Mouse (Mus musculus): Measurements from ENCODE around the gene Hnf1a.

- TF ChIP-seq CTCF (IDR thresholded peaks at IDR 0.05): peak; percentile 24; the same call in 1 of the 2 replicates
- peak; percentile 92 for TF ChIP-seq POLR2A (IDR thresholded peaks at IDR 0.05; ENCODE audit: insufficient read depth, low read depth, low read length)
- no peak for TF ChIP-seq EP300 (IDR thresholded peaks at IDR 0.05; ENCODE audit: insufficient read depth, low read depth, low read length)
Observed at GRCm38 (mm10) chr5:115010577-115011216, 39.8 kb upstream of the Hnf1a start, which contains the start of gene Sppl3.
